Mouse (Mus musculus) right cerebral cortex, postnatal 25 days (tissue): Measurements from ENCODE around the gene Olfr678.
"Not testable (repeated sequence)": the region's sequence is repeated elsewhere in the genome, so short reads cannot be mapped to it uniquely, and the experiment has no call there.

Source experiments
- DNase-seq: peaks from one replicate; pipeline ENCODE4 v3.0.0; 2022

Gene Olfr678

GRCm38 (mm10) chr7:105064175-105064574, at the start of gene Olfr678:
Olfr678 (plus strand) TSS chr7:105064475.
- DNase-seq = no peak

DNA sequence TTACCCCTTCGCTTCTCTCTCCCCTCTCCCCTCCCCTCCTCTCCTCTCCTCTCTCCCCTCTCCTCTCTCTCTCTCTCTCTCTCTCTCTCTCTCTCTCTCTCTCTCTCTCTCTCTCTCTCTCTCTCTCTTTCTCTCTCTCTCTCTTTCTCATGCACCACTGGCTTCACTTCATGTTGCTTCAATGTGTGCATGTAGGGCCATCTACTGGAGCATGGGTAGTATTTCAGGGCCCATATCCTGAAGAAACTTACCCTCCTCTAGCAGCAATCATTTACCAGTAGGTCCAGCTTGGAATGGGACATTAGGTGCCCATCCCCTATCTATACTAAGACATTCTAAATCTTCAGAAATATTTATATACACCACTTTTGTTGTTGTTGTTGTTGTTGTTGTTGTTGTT, 41.7 kb upstream of the Olfr678 start:
- DNase-seq = no peak

- DNase-seq = no peak
Measured at GRCm38 (mm10) chr7:105028360-105028759, 35.9 kb upstream of the Olfr678 start, which contains the start of gene Olfr675. Olfr675 (minus strand) TSS chr7:105028460.

DNA sequence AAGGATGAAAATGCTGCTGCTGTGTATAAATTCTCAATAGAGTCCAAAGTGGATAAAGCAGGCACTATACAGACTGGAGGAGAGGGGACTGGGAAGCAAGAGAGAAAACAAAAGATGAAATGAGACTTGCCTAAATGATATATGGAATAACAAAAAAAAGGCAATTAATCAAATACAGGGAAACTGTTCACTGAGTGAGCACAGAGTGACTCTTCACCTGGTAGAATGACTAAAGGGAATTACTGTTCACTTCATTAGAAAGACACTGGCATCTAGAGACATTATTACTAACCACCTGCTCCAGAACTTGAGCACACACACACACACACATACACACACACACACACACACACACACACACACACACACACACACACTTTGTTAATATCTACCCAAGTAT, 31.9 kb upstream of the Olfr678 start, which contains the start of gene Olfr676:
Olfr676 (plus strand) TSS at position 301 of the 400 bp plus-strand sequence.
- DNase-seq = no peak

- not testable (repeated sequence) for DNase-seq
Measured at GRCm38 (mm10) chr7:105033836-105034235, 30.4 kb upstream of the Olfr678 start.

DNA sequence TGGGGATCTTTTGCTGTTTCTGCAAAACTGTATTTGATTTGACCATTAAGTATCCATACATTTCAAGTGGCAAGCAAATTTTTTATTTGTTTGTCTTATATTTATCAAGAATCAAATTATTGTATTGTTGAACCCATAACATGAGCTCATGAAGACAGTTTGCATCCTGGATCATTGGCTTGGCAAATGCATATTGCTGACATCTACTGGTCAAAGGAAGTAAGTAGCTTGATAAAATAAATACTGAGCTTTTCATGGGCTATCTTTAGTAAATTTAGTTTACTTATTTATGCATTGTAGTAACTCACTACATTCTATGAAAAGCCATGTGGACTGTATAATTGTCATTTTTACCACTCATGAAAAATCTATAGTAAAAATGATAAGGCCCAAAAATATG, 5.3 kb upstream of the Olfr678 start:
- DNase-seq = no peak

- DNase-seq = no peak
Measured at GRCm38 (mm10) chr7:105080905-105081304, 16.6 kb downstream of the Olfr678 start, which contains the start of gene Olfr679. Olfr679 (plus strand) TSS chr7:105081205.

- DNase-seq = not testable (repeated sequence)
Measured at GRCm38 (mm10) chr7:105092717-105093116, 28.4 kb downstream of the Olfr678 start, which contains the start of gene Olfr680-ps1. Olfr680-ps1 (minus strand) TSS chr7:105092817.

DNA sequence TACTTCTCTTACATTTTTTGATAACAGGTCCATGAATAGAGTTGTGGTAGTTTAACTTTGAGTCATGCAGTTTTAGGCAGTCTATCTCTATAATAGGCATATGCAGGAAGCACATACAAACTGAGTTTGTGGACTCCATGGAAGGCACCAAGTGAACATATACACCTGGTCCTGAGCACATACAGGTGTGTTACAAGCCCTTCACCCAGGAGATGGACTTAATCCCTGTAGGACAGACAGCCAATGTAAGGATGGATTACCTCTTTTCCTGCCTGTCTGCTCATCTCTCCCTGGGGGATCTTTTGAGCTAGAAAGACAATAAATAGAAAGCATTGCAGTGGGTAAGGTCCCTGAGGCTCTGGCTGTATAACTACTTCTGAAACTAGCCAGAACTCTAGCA, 52.3 kb downstream of the Olfr678 start, which contains the start of gene Olfr681:
Olfr681 (plus strand) TSS at position 301 of the 400 bp plus-strand sequence.
- no peak for DNase-seq
